Mouse (Mus musculus) megakaryocyte progenitor cell, adult 5-6 weeks (primary cell): ENCODE results near the gene Wap. TPM values are rescaled to one million over a fixed set of nuclear protein-coding genes. Genes with fewer than 3 reads are reported as not detected.
A peak's percentile ranks its signal among the peaks of the same experiment; 100 is the strongest.

Experiments used
- ATAC-seq: replicated peaks from 2 replicates; pipeline ENCODE4 v1.8.0; 2016; ENCODE audit warnings: mild to moderate bottlenecking, moderate TSS enrichment, inconsistent platforms; ENCODE audit not compliant: poor library complexity
- total RNA-seq, 2 experiments: library from RNA; stranded (forward) in 1 of 2; stranded (reverse) in 1 of 2; fragments of 157-497, 149-512 nt in 1 of 2; fragments of 200-1000 nt in 1 of 2; gene quantifications; 2 replicates each; pipeline versions ENCODE4 v1.2.3 to v1.2.4; 2015 to 2017

Gene Wap
- total RNA-seq, 2 experiments from 2014 or later, result not detected

DNA sequence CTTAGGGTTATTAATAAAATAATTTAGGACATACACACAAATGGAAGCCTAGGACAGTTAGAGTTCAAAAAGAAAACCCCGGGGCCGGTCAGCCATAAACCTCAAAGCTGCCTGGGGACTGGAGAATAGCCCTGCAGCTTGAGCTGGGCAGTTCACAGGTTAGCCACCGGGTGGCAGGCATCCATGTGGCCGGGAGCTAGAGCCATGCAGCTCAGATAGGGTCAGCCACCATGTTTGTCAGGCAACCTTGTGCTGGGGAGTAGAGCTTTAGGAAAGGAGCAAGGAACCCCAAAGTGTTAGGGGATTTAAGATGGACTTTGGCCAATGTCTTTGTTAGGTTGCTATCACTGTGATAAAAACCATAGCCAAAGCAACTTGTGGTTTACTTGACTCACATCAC, 9.9 kb downstream of the Wap start:
- ATAC-seq, result peak; percentile 38

DNA sequence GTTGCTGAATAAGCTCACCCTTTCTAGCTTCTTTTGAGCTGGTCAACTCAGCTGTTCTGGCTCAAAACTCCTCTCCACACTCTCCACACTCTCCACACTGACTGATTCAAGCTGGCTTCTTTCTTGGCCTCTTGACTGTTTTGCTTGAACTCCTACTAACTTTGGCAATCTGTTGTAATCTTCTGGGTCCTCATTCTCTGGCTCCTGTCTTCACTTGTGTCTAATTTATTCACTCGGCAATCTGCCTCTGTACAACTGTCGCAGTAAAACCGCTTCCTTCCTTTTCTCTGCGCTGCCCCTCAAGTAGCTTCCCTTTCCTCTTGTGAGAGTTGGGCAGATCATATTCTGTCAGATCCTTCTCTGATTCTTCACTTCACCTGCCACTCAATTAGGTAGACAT, 10.7 kb downstream of the Wap start:
- ATAC-seq, result peak; percentile 36

DNA sequence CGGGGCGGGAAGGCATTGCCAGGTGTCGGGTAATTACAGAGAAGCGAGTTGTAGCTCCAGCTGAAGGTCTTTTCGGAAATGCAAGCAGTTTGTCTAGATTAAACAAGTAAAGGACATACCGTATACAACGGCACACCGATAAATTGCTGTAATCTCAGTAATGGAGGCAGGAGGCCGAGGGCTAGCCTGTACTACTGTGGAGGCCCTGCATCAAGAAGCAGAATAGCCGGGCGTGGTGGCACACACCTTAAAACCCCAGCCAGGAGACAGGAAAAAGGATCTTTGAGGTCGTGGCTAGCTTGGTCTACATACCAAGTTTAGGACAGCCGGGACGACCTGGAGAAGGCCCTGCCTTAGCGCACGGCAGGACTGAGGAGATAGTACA, 12.1 kb downstream of the Wap start:
- no peak for ATAC-seq

DNA sequence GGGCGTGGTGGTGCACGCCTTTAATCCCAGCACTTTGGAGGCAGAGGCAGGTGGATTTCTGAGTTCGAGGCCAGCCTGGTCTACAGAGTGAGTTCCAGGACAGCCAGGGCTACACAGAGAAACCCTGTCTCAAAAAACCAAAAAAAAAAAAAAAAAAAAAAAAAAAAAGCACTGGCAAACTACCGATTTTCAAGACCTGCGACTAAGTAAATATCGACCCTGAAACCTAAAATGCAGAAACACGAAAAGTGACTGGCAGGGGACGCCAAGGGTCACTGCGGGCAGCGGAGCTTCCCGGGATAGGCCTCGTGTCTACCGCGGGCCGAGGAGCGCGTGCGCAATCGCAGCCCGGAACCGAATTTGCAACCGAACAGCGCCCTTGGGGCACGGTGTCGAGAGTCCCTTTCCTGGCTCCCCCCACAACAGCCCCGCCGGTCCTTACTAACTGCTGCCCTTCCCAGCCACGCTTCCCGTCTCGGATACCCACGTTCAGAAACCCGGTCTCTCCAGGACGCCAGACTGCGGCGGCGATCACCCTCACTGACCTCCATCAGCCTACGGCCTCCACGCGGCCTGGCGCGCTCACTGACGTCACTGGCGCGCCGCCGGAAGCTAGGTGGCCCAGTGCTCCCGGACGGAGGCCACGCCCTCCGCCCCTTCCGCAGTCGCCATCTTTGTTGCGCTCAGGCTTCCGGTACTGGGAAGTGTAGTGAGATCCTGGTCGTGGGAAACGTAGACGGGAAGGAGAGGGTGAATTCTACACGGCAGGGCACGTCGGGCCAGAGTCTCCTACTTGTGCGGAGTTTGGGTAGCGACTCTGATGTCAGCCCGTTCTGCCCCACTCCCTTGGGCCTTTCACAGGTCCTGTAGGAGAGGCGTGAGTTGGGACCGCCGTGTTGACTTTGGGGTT, 12.7 kb downstream of the Wap start, which contains the start of gene Tbrg4:
Tbrg4 (minus strand) TSS at position 590 of the 910 bp plus-strand sequence.
- peak; percentile 74 for ATAC-seq

DNA sequence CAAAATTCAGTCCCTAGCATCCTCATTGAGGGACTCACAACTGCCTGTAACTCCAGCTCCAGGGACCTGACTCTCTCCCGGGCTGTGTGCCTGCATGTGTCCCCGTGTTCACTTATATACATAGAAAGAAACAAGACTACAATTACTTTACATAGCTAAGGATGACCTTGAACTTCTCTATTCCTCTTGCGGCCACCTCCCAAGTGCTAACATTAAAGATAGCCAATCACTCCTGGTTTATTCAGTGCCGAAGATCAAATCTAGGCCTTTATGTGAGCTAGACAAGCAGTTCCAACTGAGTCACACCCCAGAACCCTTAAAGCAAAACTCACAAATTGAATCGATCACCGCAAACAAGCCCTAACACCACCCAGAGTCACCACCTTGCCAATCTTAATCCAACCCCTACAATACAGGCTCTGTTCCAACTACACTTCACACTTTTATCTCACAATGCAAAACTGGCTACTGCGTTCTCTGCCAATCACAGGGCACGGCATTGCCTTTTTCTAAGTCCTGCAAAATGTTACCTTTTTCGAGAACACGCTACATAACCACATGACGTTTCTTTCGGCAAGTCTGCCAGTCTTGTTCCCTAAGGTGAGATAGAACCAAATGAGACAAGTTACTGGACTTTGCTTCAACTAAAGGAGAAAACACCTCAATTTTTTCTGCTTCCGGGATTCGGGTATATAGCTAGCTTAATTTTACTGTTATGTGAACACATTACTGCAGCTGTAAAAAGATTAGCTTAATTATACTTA, 13.6 kb downstream of the Wap start:
- ATAC-seq, result 0 out of 2 replicates have a peak, but pooled peaks have one; percentile 11

DNA sequence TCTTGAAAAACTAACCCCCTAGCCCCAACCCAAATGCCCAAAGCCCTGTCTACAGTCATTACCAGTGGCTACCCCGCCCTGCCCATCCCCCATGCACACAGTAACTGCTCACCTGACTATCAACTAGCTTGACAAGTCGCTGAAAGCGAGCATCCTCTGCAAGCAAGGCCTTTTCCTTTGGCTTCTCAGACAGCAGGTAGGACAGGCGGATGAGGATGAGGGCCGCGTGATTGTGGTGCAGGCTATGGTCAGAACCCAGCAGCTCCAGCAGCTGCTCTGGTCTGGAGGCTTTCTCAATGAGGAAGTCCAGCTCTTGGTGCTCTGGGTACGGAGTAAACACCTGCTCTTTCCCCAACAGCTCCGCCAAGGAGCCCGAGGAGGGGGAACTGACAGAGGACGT, 14.7 kb downstream of the Wap start:
- peak; percentile 9; the same call in 1 of the 2 replicates for ATAC-seq

DNA sequence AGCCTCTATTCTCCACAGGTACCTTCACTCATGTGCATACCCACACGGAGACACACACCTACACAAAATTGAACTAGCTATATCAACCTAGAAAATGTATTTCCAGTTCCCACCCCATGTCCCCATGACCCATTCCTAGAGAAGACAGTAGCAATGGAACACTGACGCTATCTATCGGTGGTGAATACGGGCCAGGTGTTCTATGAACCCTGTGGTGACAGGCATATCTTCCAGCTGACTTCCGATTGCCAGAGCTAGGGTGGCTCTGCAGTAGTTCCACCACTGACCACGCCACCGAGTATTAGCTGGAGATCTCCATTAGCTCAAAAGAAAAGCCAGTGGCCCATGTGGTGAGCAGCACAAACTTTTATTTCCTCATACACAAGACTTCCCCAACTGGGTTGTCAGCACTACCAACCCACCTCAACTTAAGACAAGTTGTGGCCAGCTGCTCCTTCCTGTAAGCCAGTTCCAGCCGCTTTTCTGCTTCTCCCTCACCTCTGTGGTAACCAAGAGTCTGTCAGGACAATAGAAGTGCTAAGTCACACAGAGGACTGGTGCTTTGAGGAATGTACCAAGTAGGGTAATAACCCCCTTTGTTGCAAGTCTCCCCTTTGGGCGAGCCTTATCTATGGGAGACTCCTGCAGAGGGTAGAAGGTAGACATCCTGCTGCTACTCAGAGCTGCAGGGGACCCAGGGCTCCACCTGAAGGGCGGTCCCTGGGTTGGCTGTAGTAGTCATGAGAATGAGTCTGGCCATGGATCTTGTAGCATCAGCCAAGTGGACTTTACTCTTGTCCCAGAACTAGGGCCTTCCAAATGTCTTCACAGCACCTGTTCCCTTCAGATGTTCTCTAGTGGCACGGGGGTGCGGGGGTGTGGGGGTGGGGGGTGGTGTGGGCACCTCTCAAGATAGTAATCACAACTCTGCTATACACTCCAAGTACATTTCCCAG, 22.9 kb downstream of the Wap start:
- peak; percentile 89 for ATAC-seq

DNA sequence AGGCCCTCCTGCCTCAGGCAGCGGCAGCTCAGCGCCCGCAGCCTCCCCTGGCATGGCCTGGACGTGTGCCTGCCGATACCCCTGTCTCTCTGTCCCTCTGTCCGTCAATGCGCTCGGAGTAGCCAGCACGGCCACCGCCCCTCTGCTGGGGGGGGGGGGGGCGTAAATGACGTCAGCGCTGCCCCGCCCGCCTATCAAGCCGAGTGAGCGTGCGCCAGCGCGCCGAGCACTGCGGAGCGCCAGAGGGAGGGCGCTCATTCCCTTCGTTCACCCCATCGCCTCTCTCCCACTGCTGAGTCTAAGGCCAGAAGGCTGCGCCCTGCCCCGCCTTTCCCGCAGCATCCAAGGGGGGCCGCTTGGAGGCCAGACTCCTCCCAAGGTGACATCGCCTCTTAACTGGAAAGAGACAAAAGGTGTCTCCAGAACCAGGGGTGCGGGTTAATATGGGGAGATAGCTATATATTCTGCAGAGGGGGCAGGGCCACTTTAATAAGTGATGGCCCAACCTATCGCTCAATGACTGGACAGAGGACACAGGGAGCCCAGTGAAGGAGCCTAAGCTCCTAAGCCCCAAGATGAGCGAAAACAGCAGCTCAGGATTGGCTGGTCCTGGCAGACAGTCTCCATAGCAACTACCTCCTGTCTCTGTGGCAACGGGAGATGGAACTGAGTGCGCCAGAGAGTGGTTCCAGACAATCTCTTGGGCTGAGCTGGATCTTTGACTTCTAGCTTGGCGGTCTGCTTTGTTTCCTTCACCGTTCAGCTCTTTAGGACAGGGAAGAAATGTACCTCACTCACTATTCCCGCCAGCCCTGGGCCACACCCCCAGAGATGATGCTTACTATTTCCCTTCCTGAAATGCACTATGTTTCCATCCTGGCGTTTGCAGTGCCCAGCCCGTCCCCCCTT, 32.7 kb downstream of the Wap start, which contains the start of gene Nacad:
Nacad (minus strand) TSS at position 563 of the 909 bp plus-strand sequence.
- peak; percentile 32 for ATAC-seq

DNA sequence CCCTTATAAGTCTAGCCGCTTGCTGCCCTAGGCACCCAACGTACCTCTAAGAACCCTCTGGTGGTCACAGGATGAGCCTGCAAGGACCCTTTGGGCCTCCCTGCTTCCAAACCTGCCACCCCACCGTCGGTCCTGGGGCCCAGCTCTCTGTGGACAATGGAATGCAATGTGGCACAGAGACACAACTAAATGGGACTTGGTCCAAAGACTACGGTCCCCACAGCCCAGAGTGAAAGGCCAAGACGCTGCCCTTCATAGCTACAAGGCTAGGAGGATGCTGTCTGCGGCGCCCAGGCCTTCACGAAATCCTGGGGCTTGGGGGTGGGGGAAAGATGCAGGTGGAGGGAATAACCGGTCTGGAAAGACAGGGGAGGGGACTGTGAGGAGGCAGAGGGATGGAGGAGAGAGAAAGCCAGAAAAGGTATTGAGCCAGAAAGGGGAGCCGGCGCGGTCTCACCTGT, 33.4 kb downstream of the Wap start:
- ATAC-seq, result no peak

DNA sequence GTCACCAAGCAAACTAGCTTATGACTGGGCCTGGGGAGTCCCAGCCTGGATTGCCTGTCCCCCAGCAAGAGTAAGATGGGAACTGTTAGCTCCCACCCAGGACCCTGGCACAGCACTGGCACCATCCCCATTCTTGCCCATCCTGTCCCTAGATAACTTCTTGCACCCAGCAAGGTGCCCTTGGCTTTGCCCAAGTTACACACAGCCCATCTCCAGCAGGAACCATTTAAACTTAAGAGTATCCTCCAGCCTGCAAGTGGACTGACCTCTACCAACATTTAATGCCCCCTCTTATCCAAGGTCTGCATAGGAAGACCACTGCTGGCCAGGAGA, 33.9 kb downstream of the Wap start:
- ATAC-seq, result no peak

DNA sequence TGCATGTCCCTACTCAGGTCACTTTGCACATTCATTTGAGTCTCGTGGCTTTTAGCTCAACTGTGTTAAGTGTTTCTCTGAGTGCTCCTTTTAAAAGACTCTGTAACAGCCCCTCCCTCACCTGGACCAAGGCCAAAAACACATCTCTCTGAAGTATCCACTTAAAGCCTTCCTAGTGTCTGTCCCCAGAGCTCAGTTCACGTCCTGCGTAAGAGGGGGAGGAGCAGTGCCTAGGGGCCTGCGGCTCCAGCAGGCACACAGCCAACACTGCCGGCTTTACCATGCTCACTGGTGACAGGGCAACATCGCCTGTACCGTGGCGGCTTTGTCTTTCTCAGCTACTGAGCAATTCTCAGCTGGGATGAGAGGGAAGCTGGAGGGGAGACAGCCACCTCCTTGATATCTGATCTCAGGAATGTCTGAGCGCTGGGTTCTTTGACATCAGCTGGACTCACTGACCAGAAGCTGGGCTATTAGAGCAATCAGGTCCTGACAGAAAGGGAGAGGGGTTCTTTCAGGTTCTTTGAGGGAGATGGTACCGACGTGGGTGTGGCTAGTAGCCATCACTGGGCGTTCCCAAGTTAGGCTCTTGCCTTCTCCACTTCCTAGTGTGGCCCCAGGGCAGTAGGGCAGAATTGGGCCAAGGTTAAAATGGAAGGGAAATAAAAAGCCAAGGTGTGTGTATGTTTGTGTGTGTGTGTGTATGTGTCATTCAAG, 34.4 kb downstream of the Wap start:
- ATAC-seq, result peak; percentile 56

DNA sequence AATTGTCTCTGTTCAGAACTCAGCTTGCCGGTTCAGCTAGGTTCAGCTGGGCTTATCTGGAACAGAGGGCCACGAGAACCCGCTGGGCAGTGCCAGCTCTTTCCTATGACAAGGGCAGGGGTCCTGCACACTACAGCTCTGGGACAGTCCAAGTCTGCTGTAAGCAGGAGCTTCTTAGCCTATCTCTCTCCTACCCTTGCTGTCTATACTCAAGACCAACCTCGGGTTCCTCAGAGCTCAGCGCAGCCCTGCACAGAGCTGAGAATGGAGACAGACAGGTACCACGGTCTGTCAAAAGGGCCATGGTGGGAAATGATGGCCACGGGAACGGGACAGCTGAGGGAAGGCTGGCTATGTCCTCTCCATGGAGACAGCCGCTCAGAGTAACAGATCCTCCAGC, 35.2 kb downstream of the Wap start:
- no peak for ATAC-seq

DNA sequence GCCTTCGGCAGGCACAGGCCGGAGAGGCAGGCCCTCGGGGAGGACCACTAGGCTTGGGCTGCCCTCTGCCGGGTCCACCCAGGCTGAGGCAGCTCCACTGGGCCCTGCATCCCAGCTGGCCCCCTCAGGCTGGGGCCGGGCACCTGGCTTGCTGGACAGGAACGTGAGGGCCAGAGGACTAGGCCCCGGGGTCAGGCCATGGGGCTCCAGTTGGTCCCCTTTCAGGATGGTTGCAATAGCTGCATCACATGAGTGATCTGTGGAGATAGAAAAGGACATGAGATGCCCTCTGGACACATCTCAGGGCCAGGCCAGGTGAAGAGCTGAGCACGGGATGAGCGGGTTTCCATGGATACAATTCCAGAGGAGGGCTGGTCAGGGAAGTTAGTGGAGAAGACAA, 35.8 kb downstream of the Wap start:
- no peak for ATAC-seq

DNA sequence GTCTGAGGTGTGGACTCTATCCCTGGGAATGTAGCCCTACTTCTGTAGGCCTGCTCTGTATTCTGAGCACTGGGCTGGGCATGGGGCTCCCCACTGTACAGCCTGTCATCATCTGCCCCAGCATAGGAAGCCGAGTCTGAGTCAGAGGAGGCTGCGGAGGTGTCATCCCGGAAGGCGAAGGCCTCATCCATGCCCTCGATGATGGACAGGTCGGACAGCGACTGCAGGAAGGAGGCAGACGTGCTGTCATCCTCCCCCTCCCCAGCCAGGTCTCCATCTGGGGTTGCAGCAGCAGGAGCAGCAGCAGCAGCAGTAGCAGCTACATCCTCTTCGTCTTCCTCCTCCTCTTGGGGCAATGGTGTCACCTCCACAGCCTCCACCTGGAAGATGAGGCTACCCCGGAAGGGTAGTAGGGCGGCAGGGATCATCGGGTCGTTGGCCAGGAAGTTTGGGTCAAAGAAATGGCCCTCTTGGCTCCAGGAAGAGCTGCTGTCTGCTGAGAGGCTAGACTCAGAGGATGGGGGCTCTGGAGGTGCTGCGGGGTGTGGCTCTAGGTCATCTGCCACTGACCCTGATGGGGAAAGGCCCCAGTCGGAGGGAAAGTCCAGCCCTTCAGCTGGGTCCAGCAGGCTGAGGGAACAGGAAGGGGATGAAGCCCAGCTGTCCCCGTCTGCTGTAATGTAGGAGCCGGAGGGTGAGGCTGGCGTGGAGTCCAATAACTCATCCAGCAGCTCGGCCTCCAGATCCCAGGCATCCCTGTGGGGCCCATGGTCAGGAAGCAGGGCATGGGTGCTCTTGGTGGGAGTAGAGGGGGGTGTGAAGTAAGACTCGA, 36.6 kb downstream of the Wap start:
- no peak for ATAC-seq

DNA sequence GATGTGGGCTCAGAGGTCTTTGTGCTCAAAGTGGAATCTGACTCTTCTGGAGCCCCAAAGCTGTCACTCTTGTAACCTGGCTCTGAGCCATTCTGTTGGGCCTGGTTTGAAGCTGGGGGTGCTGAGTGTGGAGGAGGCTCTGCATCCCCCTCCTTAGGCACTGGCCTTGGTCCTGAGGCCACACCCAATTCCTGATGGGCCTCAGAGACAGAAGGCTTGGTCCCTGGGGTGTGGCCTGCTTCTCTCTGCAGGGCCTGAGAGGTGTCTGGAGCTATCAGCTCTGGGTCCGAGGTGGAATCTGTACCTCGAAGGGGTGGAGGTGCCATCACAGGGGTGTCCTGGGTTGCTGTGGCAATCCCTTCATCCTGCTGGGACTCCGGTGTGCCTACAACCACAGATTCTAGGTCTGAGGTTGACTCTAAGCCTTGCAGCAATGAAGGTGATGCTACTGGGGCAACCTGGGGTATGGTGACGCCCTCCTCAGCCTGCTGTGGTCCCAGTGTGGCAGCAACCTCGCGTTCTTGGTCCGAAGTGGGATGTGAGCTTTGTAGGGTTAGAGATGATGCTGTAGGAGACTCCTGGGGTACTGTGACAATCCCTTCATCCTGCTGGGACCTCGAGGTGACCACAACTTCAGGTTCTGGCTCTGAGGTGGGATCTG, 38.0 kb downstream of the Wap start:
- no peak for ATAC-seq

DNA sequence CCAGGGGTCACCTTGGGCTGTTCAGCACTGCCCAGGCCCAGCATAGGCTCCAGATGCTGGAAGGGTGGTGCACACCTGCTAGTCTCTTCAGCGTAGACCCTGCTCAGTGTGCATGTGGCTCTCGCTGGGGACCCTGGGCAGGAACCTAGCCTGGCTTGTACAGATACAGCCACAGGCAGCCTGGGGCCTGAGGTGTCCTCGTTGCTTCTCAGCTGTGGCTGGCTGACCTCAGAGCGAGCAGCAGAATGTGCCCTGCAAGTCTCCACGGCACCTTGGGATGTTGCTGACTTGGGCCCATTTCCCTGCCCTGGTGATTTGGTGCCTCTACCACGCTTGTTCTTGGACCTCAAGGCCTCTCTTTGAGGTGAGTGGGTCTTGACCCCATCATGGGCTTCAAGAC, 38.6 kb downstream of the Wap start:
- ATAC-seq, result no peak

DNA sequence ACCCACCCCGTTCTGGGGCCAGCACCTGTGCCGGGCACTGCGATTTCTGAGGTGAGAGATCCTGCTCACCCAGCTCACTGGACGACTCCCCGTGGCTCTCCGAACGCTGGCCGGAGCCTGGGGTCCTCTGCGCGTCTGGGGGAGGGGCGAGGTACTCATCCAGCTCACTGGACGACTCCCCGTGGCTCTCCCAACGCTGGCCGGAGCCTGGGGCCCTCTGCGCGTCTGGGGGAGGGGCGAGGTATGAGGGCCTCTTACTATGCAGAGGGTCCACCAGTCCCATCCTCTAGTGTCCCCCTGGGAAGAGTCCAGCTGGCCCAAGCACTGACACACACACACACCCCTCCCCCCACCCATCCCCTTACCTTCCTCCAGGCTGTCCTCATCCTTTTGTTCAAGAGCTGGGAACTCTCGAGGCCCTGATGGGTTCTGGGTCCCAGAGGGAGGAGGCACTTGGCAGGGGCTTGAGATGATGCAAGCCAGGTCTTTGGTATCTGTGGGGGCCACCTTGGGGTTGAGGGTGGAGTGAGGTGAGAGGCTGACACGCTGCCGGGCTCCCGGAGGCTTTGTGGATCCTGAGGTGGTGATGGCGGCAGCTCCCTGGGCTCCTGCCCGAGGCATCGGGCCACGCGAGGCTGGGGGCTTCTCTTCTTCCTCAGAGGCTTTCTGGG, 39.3 kb downstream of the Wap start:
- ATAC-seq, result no peak
